Mouse (Mus musculus) spleen, adult 2 months (tissue): ENCODE data around the gene Vezt. TPM values are rescaled to one million over a fixed set of nuclear protein-coding genes. Genes with fewer than 3 reads are reported as not detected.

Experiments
- DNase-seq, 2 experiments: peaks; one replicate each; pipeline versions ENCODE4 v3.0.0 to v3.0.0-alpha.2; 2012 to 2021; ENCODE audit warnings: low spot score in 2 of 2, low read depth in 1 of 2
- H3K27ac ChIP-seq: fragments of 200-500 bp; 2 replicates; pipeline ENCODE4 v1.5.1; 2012; ENCODE audit warnings: low read length, inconsistent platforms; ENCODE audit not compliant: insufficient read depth
- H3K27me3 ChIP-seq: fragments of 200-500 bp; 2 replicates; pipeline ENCODE4 v1.6.1; 2012; ENCODE audit warnings: mild to moderate bottlenecking, moderate library complexity, low read length, inconsistent platforms; ENCODE audit not compliant: control insufficient read depth, insufficient read depth
- H3K36me3 ChIP-seq: fragments of 200-500 bp; 2 replicates; pipeline ENCODE4 v1.6.1; 2012; ENCODE audit warnings: mild to moderate bottlenecking, low read length, inconsistent platforms; ENCODE audit not compliant: control insufficient read depth, insufficient read depth
- H3K4me1 ChIP-seq: fragments of 200-500 bp; 2 replicates; pipeline ENCODE4 v1.6.1; 2011; ENCODE audit warnings: inconsistent platforms; ENCODE audit not compliant: control insufficient read depth, insufficient read depth, insufficient read length
- H3K4me3 ChIP-seq: fragments of 200-500 bp; 2 replicates; pipeline ENCODE4 v1.5.1; 2011; ENCODE audit warnings: mild to moderate bottlenecking, inconsistent platforms; ENCODE audit not compliant: insufficient read depth, insufficient read length; ENCODE audit errors: extremely low read depth
- CTCF ChIP-seq: fragments of 200-500 bp; IDR thresholded peaks from 2 replicates; pipeline ENCODE4 v1.5.1; 2011; ENCODE audit warnings: mild to moderate bottlenecking, inconsistent platforms; ENCODE audit not compliant: insufficient read depth, insufficient read length, insufficient replicate concordance; ENCODE audit errors: extremely low read depth
- POLR2A ChIP-seq: fragments of 200-500 bp; IDR thresholded peaks from 2 replicates; pipeline ENCODE4 v1.6.1; 2011; ENCODE audit warnings: low read depth, low read length, inconsistent platforms
- WGBS: fragments of 180-500 bp; shearing (Covaris S2); methylation state at CpG from one replicate; pipeline ENCODE4 v1.1.7; 2018; 5-methylcytosine and 5-hydroxymethylcytosine counted together
- polyA plus RNA-seq: library from polyadenylated mRNA; depleted of rRNA; stranded (reverse); fragments of >200 nt; gene quantifications from 2 replicates; pipeline ENCODE4 v1.2.3, GENCODE M21; 2012

Gene Vezt
- polyA plus RNA-seq, 1 experiment: 4.8 TPM

- Histone ChIP-seq H3K27me3 (no peaks in the 10 kb centered on the region), H3K4me3 (no peak overlapping the region), H3K36me3 (no peaks in the 10 kb centered on the region), H3K27ac (no peak overlapping the region), H3K4me1 (peaks cover 5% of the 10 kb centered on the region; the same call in 1 of the 2 replicates)
- TF ChIP-seq CTCF: no peak
- no peak for TF ChIP-seq POLR2A
- no peak for DNase-seq
- WGBS: 94% methylated on average over 5 of the region's 5 CpGs
Measured at GRCm38 (mm10) chr10:94050736-94051135, 15.1 kb upstream of the Vezt start.

- WGBS: 81% methylated on average over 8 of the region's 8 CpGs
- DNase-seq: no peak
Measured at GRCm38 (mm10) chr10:94049121-94049520, 13.5 kb upstream of the Vezt start.

GRCm38 (mm10) chr10:94047845-94048559 lies 12.4 kb upstream of the Vezt start:
- no peak overlapping the region for H3K4me3 ChIP-seq
- no peak for DNase-seq
- H3K36me3 ChIP-seq: 0 out of 2 replicates have a peak, but pooled peaks cover 3% of the 10 kb centered on the region
- WGBS: 62% methylated on average over 10 of the region's 10 CpGs
- peaks cover 5% of the 10 kb centered on the region; the same call in 1 of the 2 replicates for H3K4me1 ChIP-seq
- H3K27ac ChIP-seq: peak overlapping the region; percentile 31; the same call in 1 of the 2 replicates
- no peaks in the 10 kb centered on the region for H3K27me3 ChIP-seq
- TF ChIP-seq CTCF (no peak), POLR2A (no peak)

More at GRCm38 (mm10) chr10:94049121-94049520, 13.5 kb upstream of the Vezt start:
- Histone ChIP-seq H3K36me3 (0 out of 2 replicates have a peak, but pooled peaks cover 2% of the 10 kb centered on the region), H3K4me3 (no peak overlapping the region), H3K27ac (no peak overlapping the region), H3K27me3 (no peaks in the 10 kb centered on the region), H3K4me1 (peaks cover 5% of the 10 kb centered on the region; the same call in 1 of the 2 replicates)
- TF ChIP-seq CTCF: no peak
- no peak for TF ChIP-seq POLR2A

- no peak overlapping the region; the same call in 1 of the 2 replicates for H3K27ac ChIP-seq
- H3K4me1 ChIP-seq: peaks cover 5% of the 10 kb centered on the region; the same call in 1 of the 2 replicates
Measured at GRCm38 (mm10) chr10:94047024-94047423, 11.4 kb upstream of the Vezt start.

GRCm38 (mm10) chr10:94045301-94045700 lies 9.7 kb upstream of the Vezt start:
- H3K27ac ChIP-seq: no peak overlapping the region
- no peaks in the 10 kb centered on the region for H3K27me3 ChIP-seq
- WGBS: 96% methylated on average over 13 of the region's 13 CpGs
- peaks cover 3% of the 10 kb centered on the region; the same call in 1 of the 2 replicates for H3K4me1 ChIP-seq
- H3K4me3 ChIP-seq: no peak overlapping the region
- H3K36me3 ChIP-seq: 0 out of 2 replicates have a peak, but pooled peaks cover 3% of the 10 kb centered on the region
- TF ChIP-seq CTCF (no peak), POLR2A (no peak)
- DNase-seq: no peak

More at GRCm38 (mm10) chr10:94047024-94047423, 11.4 kb upstream of the Vezt start:
- Histone ChIP-seq H3K4me3 (no peak overlapping the region), H3K27me3 (no peaks in the 10 kb centered on the region), H3K36me3 (0 out of 2 replicates have a peak, but pooled peaks cover 3% of the 10 kb centered on the region)
- no peak for DNase-seq
- 14% methylated on average over 1 of the region's 1 CpGs for WGBS
- TF ChIP-seq CTCF (no peak), POLR2A (no peak)

GRCm38 (mm10) chr10:94043908-94044307 lies 8.3 kb upstream of the Vezt start:
- TF ChIP-seq CTCF: no peak
- H3K4me1 ChIP-seq: peaks cover 2% of the 10 kb centered on the region; the same call in 1 of the 2 replicates
- H3K36me3 ChIP-seq: 0 out of 2 replicates have a peak, but pooled peaks cover 3% of the 10 kb centered on the region
- no peak overlapping the region for H3K27ac ChIP-seq
- no peak for DNase-seq
- WGBS: 93% methylated on average over 10 of the region's 10 CpGs
- H3K27me3 ChIP-seq: no peaks in the 10 kb centered on the region
- no peak overlapping the region for H3K4me3 ChIP-seq
